Mouse (Mus musculus) heart, embryonic 12.5 days (tissue): ENCODE results near the gene Thbs3. TPM values are rescaled to one million over a fixed set of nuclear protein-coding genes. Genes with fewer than 3 reads are reported as not detected.

Experiments
- ATAC-seq: fragments of 200-750 bp; cut with Nextera tagmentation; 2 replicates; pipeline ENCODE4 v1.8.0; 2017; ENCODE audit warnings: moderate TSS enrichment, moderate library complexity; ENCODE audit not compliant: insufficient number of reproducible peaks, low FRiP score
- H3K27ac ChIP-seq: fragments of 300-500 bp; sonication (generic); 2 replicates; pipeline ENCODE4 v1.5.1; 2016; ENCODE audit warnings: mild to moderate bottlenecking, moderate library complexity; ENCODE audit not compliant: poor library complexity, severe bottlenecking
- H3K27me3 ChIP-seq: fragments of 300-500 bp; sonication (generic); replicated peaks from 2 replicates; pipeline ENCODE4 v1.6.1; 2016; ENCODE audit warnings: mild to moderate bottlenecking, moderate library complexity
- H3K36me3 ChIP-seq: fragments of 300-500 bp; sonication (generic); 2 replicates; pipeline ENCODE4 v1.6.1; 2016; ENCODE audit warnings: mild to moderate bottlenecking, moderate library complexity
- H3K4me1 ChIP-seq: fragments of 300-500 bp; sonication (generic); replicated peaks from 2 replicates; pipeline ENCODE4 v1.6.1; 2016; ENCODE audit warnings: mild to moderate bottlenecking
- H3K4me2 ChIP-seq: fragments of 300-500 bp; sonication (generic); 2 replicates; pipeline ENCODE4 v1.6.1; 2016; ENCODE audit warnings: mild to moderate bottlenecking, moderate library complexity
- H3K4me3 ChIP-seq: fragments of 300-500 bp; sonication (generic); 2 replicates; pipeline ENCODE4 v1.5.1; 2016; ENCODE audit warnings: mild to moderate bottlenecking
- H3K9ac ChIP-seq: fragments of 300-500 bp; sonication (generic); 2 replicates; pipeline ENCODE4 v1.6.1; 2016; ENCODE audit warnings: mild to moderate bottlenecking, moderate library complexity
- H3K9me3 ChIP-seq: fragments of 300-500 bp; sonication (generic); replicated peaks from 2 replicates; pipeline ENCODE4 v1.6.1; 2016; ENCODE audit warnings: mild to moderate bottlenecking, moderate library complexity
- WGBS: fragments of 180-500 bp; shearing (Covaris S2); methylation state at CpG from one replicate; pipeline ENCODE4 v1.1.7; 2016; 5-methylcytosine and 5-hydroxymethylcytosine counted together
- polyA plus RNA-seq: library from polyadenylated mRNA; unstranded; fragments of >200 nt; fragmentation: Nextera tagmentation; extraction: Ambion mirVana; gene quantifications from 2 replicates; pipeline ENCODE4 v1.2.1, GENCODE M21; 2016

Thbs3 gene
- 16.2 and 18.7 TPM in 2 replicates for polyA plus RNA-seq

GRCm38 (mm10) chr3:89214681-89215411 lies at the start of gene Thbs3:
Thbs3 (plus strand) TSS chr3:89215180.
- Histone ChIP-seq H3K9ac (peak within 1 kb of the TSS; percentile 88), H3K4me2 (peak within 1 kb of the TSS; percentile 78), H3K4me1 (peaks cover 37% of the 10 kb centered on the region), H3K9me3 (no peaks in the 10 kb centered on the region), H3K27ac (peak within 1 kb of the TSS; percentile 99), H3K27me3 (no peaks in the 10 kb centered on the region), H3K4me3 (peak within 1 kb of the TSS; percentile 66), H3K36me3 (peaks cover 16% of the 10 kb centered on the region)
- 1% methylated on average over 19 of the region's 19 CpGs for WGBS
- ATAC-seq = no peak

GRCm38 (mm10) chr3:89165268-89165870 lies 49.6 kb upstream of the Thbs3 start:
- Histone ChIP-seq H3K36me3 (peaks cover 38% of the 10 kb centered on the region), H3K9ac (peak overlapping the region; percentile 95), H3K27ac (peak overlapping the region; percentile 97), H3K27me3 (no peaks in the 10 kb centered on the region), H3K9me3 (no peaks in the 10 kb centered on the region), H3K4me3 (peak overlapping the region; percentile 85), H3K4me1 (peaks cover 16% of the 10 kb centered on the region), H3K4me2 (peak overlapping the region; percentile 85)
- WGBS = 24% methylated on average over 12 of the region's 12 CpGs
- ATAC-seq = no peak

GRCm38 (mm10) chr3:89166945-89167344 lies 48.0 kb upstream of the Thbs3 start:
- Histone ChIP-seq H3K36me3 (peaks cover 52% of the 10 kb centered on the region), H3K27ac (no peak overlapping the region), H3K27me3 (no peaks in the 10 kb centered on the region), H3K9me3 (no peaks in the 10 kb centered on the region), H3K4me2 (no peak overlapping the region), H3K4me1 (peaks cover 16% of the 10 kb centered on the region), H3K4me3 (no peak overlapping the region), H3K9ac (no peak overlapping the region)
- ATAC-seq = no peak
- WGBS = 93% methylated on average over 19 of the region's 19 CpGs

- H3K9ac ChIP-seq = no peak overlapping the region
- ATAC-seq = no peak
- H3K9me3 ChIP-seq = no peaks in the 10 kb centered on the region
- H3K36me3 ChIP-seq = peaks cover 75% of the 10 kb centered on the region
- no peak overlapping the region for H3K4me2 ChIP-seq
- H3K27ac ChIP-seq = no peak overlapping the region
- no peak overlapping the region for H3K4me3 ChIP-seq
- peaks cover 12% of the 10 kb centered on the region for H3K4me1 ChIP-seq
- 94% methylated on average over 11 of the region's 11 CpGs for WGBS
- H3K27me3 ChIP-seq = no peaks in the 10 kb centered on the region
These were observed 40.1 kb upstream of the Thbs3 start for GRCm38 (mm10) chr3:89174844-89175243.

GRCm38 (mm10) chr3:89175544-89175943 lies 39.4 kb upstream of the Thbs3 start:
- no peak overlapping the region for H3K9ac ChIP-seq

GRCm38 (mm10) chr3:89176421-89176820 lies 38.6 kb upstream of the Thbs3 start:
- no peak for ATAC-seq
- no peak overlapping the region for H3K27ac ChIP-seq
- 84% methylated on average over 7 of the region's 7 CpGs for WGBS

More at GRCm38 (mm10) chr3:89175544-89175943, 39.4 kb upstream of the Thbs3 start:
- Histone ChIP-seq H3K9me3 (no peaks in the 10 kb centered on the region), H3K4me1 (peaks cover 12% of the 10 kb centered on the region), H3K4me2 (no peak overlapping the region), H3K27ac (no peak overlapping the region), H3K27me3 (no peaks in the 10 kb centered on the region), H3K4me3 (no peak overlapping the region), H3K36me3 (peaks cover 75% of the 10 kb centered on the region)
- ATAC-seq = no peak
- WGBS = 86% methylated on average over 10 of the region's 10 CpGs

GRCm38 (mm10) chr3:89177242-89178106 lies 37.5 kb upstream of the Thbs3 start, which contains the start of gene Scamp3:
Scamp3 (plus strand) TSS chr3:89177473.
- no peaks in the 10 kb centered on the region for H3K9me3 ChIP-seq
- peaks cover 77% of the 10 kb centered on the region for H3K36me3 ChIP-seq
- no peaks in the 10 kb centered on the region for H3K27me3 ChIP-seq
- H3K27ac ChIP-seq = peak within 1 kb of the TSS; percentile 59
- H3K9ac ChIP-seq = peak within 1 kb of the TSS; percentile 80
- H3K4me3 ChIP-seq = peak within 1 kb of the TSS; percentile 65
- under 1% methylated on average over 43 of the region's 43 CpGs for WGBS
- H3K4me2 ChIP-seq = peak within 1 kb of the TSS; percentile 81
- peaks cover 12% of the 10 kb centered on the region for H3K4me1 ChIP-seq
- ATAC-seq = peak; percentile 93

More at GRCm38 (mm10) chr3:89176421-89176820, 38.6 kb upstream of the Thbs3 start:
- Histone ChIP-seq H3K9ac (no peak overlapping the region), H3K4me3 (no peak overlapping the region), H3K9me3 (no peaks in the 10 kb centered on the region), H3K36me3 (peaks cover 76% of the 10 kb centered on the region), H3K4me1 (peaks cover 12% of the 10 kb centered on the region), H3K27me3 (no peaks in the 10 kb centered on the region), H3K4me2 (no peak overlapping the region)

GRCm38 (mm10) chr3:89178107-89178385 lies 36.9 kb upstream of the Thbs3 start:
- H3K4me2 ChIP-seq = peak overlapping the region; percentile 81
- H3K27me3 ChIP-seq = no peaks in the 10 kb centered on the region
- no peaks in the 10 kb centered on the region for H3K9me3 ChIP-seq
- ATAC-seq = no peak
- peaks cover 16% of the 10 kb centered on the region for H3K4me1 ChIP-seq
- 7% methylated on average over 6 of the region's 6 CpGs for WGBS
- peaks cover 73% of the 10 kb centered on the region for H3K36me3 ChIP-seq
- peak overlapping the region; percentile 65 for H3K4me3 ChIP-seq
- H3K27ac ChIP-seq = peak overlapping the region; percentile 59; the same call in 1 of the 2 replicates
- H3K9ac ChIP-seq = peak overlapping the region; percentile 80

- no peaks in the 10 kb centered on the region for H3K27me3 ChIP-seq
- 88% methylated on average over 11 of the region's 11 CpGs for WGBS
- H3K4me2 ChIP-seq = 0 out of 2 replicates have a peak overlapping the region, but pooled peaks have one; percentile 81
These were observed 35.9 kb upstream of the Thbs3 start for GRCm38 (mm10) chr3:89179056-89179455.

GRCm38 (mm10) chr3:89181749-89182500 lies 33.1 kb upstream of the Thbs3 start:
- peaks cover 36% of the 10 kb centered on the region for H3K4me1 ChIP-seq
- H3K4me3 ChIP-seq = no peak overlapping the region
- 91% methylated on average over 27 of the region's 27 CpGs for WGBS
- no peak overlapping the region for H3K4me2 ChIP-seq
- ATAC-seq = no peak
- H3K27me3 ChIP-seq = 0 out of 2 replicates have a peak, but pooled peaks cover 6% of the 10 kb centered on the region
- H3K9ac ChIP-seq = no peak overlapping the region
- H3K36me3 ChIP-seq = peaks cover 36% of the 10 kb centered on the region
- no peak overlapping the region for H3K27ac ChIP-seq
- H3K9me3 ChIP-seq = no peaks in the 10 kb centered on the region

More at GRCm38 (mm10) chr3:89179056-89179455, 35.9 kb upstream of the Thbs3 start:
- H3K9me3 ChIP-seq = no peaks in the 10 kb centered on the region
- peaks cover 62% of the 10 kb centered on the region for H3K36me3 ChIP-seq
- no peak overlapping the region for H3K27ac ChIP-seq
- H3K9ac ChIP-seq = no peak overlapping the region
- no peak overlapping the region for H3K4me3 ChIP-seq
- peaks cover 21% of the 10 kb centered on the region for H3K4me1 ChIP-seq
- ATAC-seq = no peak
